Mouse (Mus musculus): ENCODE measurements around the gene Utf1. TPM values are rescaled to one million over a fixed set of nuclear protein-coding genes. Genes with fewer than 3 reads are reported as not detected.

Gene Utf1
- polyA plus RNA-seq, 1 experiment: 244 TPM

GRCm38 (mm10) chr7:139899505-139899904 lies 44.1 kb upstream of the Utf1 start:
- no peak overlapping the region for H3K9ac ChIP-seq (ENCODE audit: low read depth, poor library complexity, severe bottlenecking)
- H3K4me3 ChIP-seq (ENCODE audit: low read depth, low read length): no peak overlapping the region
- no peaks in the 10 kb centered on the region for H3K9me3 ChIP-seq (replicated peaks; ENCODE audit: control insufficient read depth, insufficient read depth, low read length, poor library complexity, severe bottlenecking)
- TF ChIP-seq EP300 (IDR thresholded peaks at IDR 0.05; ENCODE audit: insufficient read depth, low read depth, low read length): no peak
- TF ChIP-seq CTCF (IDR thresholded peaks at IDR 0.05; ENCODE audit: low read depth, low read length): no peak
- TF ChIP-seq POLR2A (IDR thresholded peaks at IDR 0.05; ENCODE audit: insufficient read depth, low read length): no peak
- H3K27me3 ChIP-seq (ENCODE audit: control insufficient read depth, insufficient read depth, low read length, poor library complexity, severe bottlenecking): no peaks in the 10 kb centered on the region
- H3K36me3 ChIP-seq (ENCODE audit: control insufficient read depth, insufficient read depth, low read length, poor library complexity, severe bottlenecking): no peaks in the 10 kb centered on the region
- H3K4me1 ChIP-seq (ENCODE audit: control insufficient read depth, insufficient read depth, low read length): no peaks in the 10 kb centered on the region
- no peak overlapping the region for H3K27ac ChIP-seq (ENCODE audit: insufficient read depth, low read length)

DNA sequence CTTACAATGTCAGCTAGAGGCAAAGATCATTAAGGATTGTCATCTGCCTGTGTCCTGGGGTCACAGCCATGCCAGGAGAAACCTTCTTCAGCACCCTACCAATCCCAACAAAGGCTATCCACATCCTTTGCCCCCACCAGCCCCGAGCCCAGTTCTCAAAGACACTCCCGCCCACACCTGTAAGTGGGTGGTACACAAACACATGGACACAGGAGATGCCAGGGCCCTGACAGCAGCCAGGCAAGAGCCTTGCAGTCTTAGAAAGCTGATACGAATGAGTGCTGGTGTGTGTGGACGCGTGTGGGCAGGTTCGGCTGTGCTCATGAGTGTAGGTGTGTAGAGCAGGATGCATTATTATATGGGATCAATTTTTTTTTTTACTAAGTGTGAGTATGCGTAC lies 43.1 kb upstream of the Utf1 start:
- TF ChIP-seq EP300 (IDR thresholded peaks at IDR 0.05; ENCODE audit: insufficient read depth, low read depth, low read length): no peak
- TF ChIP-seq POLR2A (IDR thresholded peaks at IDR 0.05; ENCODE audit: insufficient read depth, low read length): no peak
- TF ChIP-seq CTCF (IDR thresholded peaks at IDR 0.05; ENCODE audit: low read depth, low read length): no peak
- Histone ChIP-seq H3K9me3 (replicated peaks; ENCODE audit: control insufficient read depth, insufficient read depth, low read length, poor library complexity, severe bottlenecking) (no peaks in the 10 kb centered on the region), H3K27me3 (ENCODE audit: control insufficient read depth, insufficient read depth, low read length, poor library complexity, severe bottlenecking) (no peaks in the 10 kb centered on the region)

GRCm38 (mm10) chr7:139900896-139901295 lies 42.7 kb upstream of the Utf1 start:
- H3K9me3 ChIP-seq (replicated peaks; ENCODE audit: control insufficient read depth, insufficient read depth, low read length, poor library complexity, severe bottlenecking): no peaks in the 10 kb centered on the region
- no peak overlapping the region for H3K27ac ChIP-seq (ENCODE audit: insufficient read depth, low read length)
- no peak overlapping the region for H3K4me3 ChIP-seq (ENCODE audit: low read depth, low read length)
- no peaks in the 10 kb centered on the region for H3K4me1 ChIP-seq (ENCODE audit: control insufficient read depth, insufficient read depth, low read length)
- H3K9ac ChIP-seq (ENCODE audit: low read depth, poor library complexity, severe bottlenecking): no peak overlapping the region
- no peaks in the 10 kb centered on the region for H3K36me3 ChIP-seq (ENCODE audit: control insufficient read depth, insufficient read depth, low read length, poor library complexity, severe bottlenecking)
- no peaks in the 10 kb centered on the region for H3K27me3 ChIP-seq (ENCODE audit: control insufficient read depth, insufficient read depth, low read length, poor library complexity, severe bottlenecking)
- TF ChIP-seq EP300 (IDR thresholded peaks at IDR 0.05; ENCODE audit: insufficient read depth, low read depth, low read length): no peak
- TF ChIP-seq POLR2A (IDR thresholded peaks at IDR 0.05; ENCODE audit: insufficient read depth, low read length): no peak
- no peak for TF ChIP-seq CTCF (IDR thresholded peaks at IDR 0.05; ENCODE audit: low read depth, low read length)

More for the DNA sequence above, 43.1 kb upstream of the Utf1 start:
- Histone ChIP-seq H3K4me3 (ENCODE audit: low read depth, low read length) (no peak overlapping the region), H3K27ac (ENCODE audit: insufficient read depth, low read length) (no peak overlapping the region), H3K36me3 (ENCODE audit: control insufficient read depth, insufficient read depth, low read length, poor library complexity, severe bottlenecking) (no peaks in the 10 kb centered on the region), H3K4me1 (ENCODE audit: control insufficient read depth, insufficient read depth, low read length) (no peaks in the 10 kb centered on the region), H3K9ac (ENCODE audit: low read depth, poor library complexity, severe bottlenecking) (no peak overlapping the region)

GRCm38 (mm10) chr7:139901981-139902380 lies 41.6 kb upstream of the Utf1 start:
- Histone ChIP-seq H3K36me3 (ENCODE audit: control insufficient read depth, insufficient read depth, low read length, poor library complexity, severe bottlenecking) (no peaks in the 10 kb centered on the region), H3K4me1 (ENCODE audit: control insufficient read depth, insufficient read depth, low read length) (no peaks in the 10 kb centered on the region), H3K9ac (ENCODE audit: low read depth, poor library complexity, severe bottlenecking) (no peak overlapping the region), H3K4me3 (ENCODE audit: low read depth, low read length) (no peak overlapping the region), H3K27me3 (ENCODE audit: control insufficient read depth, insufficient read depth, low read length, poor library complexity, severe bottlenecking) (no peaks in the 10 kb centered on the region), H3K9me3 (replicated peaks; ENCODE audit: control insufficient read depth, insufficient read depth, low read length, poor library complexity, severe bottlenecking) (no peaks in the 10 kb centered on the region), H3K27ac (ENCODE audit: insufficient read depth, low read length) (no peak overlapping the region)
- no peak for TF ChIP-seq EP300 (IDR thresholded peaks at IDR 0.05; ENCODE audit: insufficient read depth, low read depth, low read length)
- TF ChIP-seq CTCF (IDR thresholded peaks at IDR 0.05; ENCODE audit: low read depth, low read length): no peak
- no peak for TF ChIP-seq POLR2A (IDR thresholded peaks at IDR 0.05; ENCODE audit: insufficient read depth, low read length)

DNA sequence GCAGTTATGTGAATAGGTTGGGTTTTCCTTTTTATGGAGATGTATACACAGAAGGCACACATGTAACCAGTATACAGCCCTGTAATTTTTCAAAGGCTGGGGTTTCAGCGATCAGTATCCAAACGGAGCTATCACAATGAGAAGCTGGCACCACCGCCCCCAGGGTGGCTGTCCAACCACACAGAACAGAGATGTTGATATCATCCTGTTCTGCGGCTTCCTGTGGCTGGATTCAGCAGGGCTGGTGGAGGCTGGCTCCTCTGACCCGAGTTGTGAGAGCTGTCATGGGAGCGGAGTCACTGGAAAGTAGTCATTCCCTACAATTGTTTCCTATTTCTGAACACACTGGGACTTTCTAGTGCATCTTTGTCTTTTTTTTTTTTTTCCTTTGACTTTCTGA lies 38.3 kb upstream of the Utf1 start:
- Histone ChIP-seq H3K27me3 (ENCODE audit: control insufficient read depth, insufficient read depth, low read length, poor library complexity, severe bottlenecking) (no peaks in the 10 kb centered on the region), H3K9me3 (replicated peaks; ENCODE audit: control insufficient read depth, insufficient read depth, low read length, poor library complexity, severe bottlenecking) (no peaks in the 10 kb centered on the region), H3K4me3 (ENCODE audit: low read depth, low read length) (no peak overlapping the region), H3K4me1 (ENCODE audit: control insufficient read depth, insufficient read depth, low read length) (no peaks in the 10 kb centered on the region), H3K9ac (ENCODE audit: low read depth, poor library complexity, severe bottlenecking) (no peak overlapping the region), H3K27ac (ENCODE audit: insufficient read depth, low read length) (no peak overlapping the region), H3K36me3 (ENCODE audit: control insufficient read depth, insufficient read depth, low read length, poor library complexity, severe bottlenecking) (no peaks in the 10 kb centered on the region)
- TF ChIP-seq POLR2A (IDR thresholded peaks at IDR 0.05; ENCODE audit: insufficient read depth, low read length) (no peak), CTCF (IDR thresholded peaks at IDR 0.05; ENCODE audit: low read depth, low read length) (no peak), EP300 (IDR thresholded peaks at IDR 0.05; ENCODE audit: insufficient read depth, low read depth, low read length) (no peak)

- Histone ChIP-seq H3K36me3 (ENCODE audit: control insufficient read depth, insufficient read depth, low read length, poor library complexity, severe bottlenecking) (no peaks in the 10 kb centered on the region), H3K27me3 (ENCODE audit: control insufficient read depth, insufficient read depth, low read length, poor library complexity, severe bottlenecking) (no peaks in the 10 kb centered on the region), H3K9me3 (replicated peaks; ENCODE audit: control insufficient read depth, insufficient read depth, low read length, poor library complexity, severe bottlenecking) (no peaks in the 10 kb centered on the region), H3K4me1 (ENCODE audit: control insufficient read depth, insufficient read depth, low read length) (no peaks in the 10 kb centered on the region), H3K27ac (ENCODE audit: insufficient read depth, low read length) (no peak overlapping the region), H3K9ac (ENCODE audit: low read depth, poor library complexity, severe bottlenecking) (no peak overlapping the region), H3K4me3 (ENCODE audit: low read depth, low read length) (peak overlapping the region; percentile 18)
- no peak for TF ChIP-seq POLR2A (IDR thresholded peaks at IDR 0.05; ENCODE audit: insufficient read depth, low read length)
- peak; percentile 80 for TF ChIP-seq CTCF (IDR thresholded peaks at IDR 0.05; ENCODE audit: low read depth, low read length)
- TF ChIP-seq EP300 (IDR thresholded peaks at IDR 0.05; ENCODE audit: insufficient read depth, low read depth, low read length): 0 out of 2 replicates have a peak, but pooled peaks have one; percentile 14
Measured at GRCm38 (mm10) chr7:139905661-139906060, 37.9 kb upstream of the Utf1 start.
